Mouse (Mus musculus): Measurements from ENCODE around the gene Fam83e.

GRCm38 (mm10) chr7:45689800-45690199 is 31.2 kb upstream of the Fam83e start:
- TF ChIP-seq CTCF (IDR thresholded peaks at IDR 0.05; ENCODE audit: borderline replicate concordance, insufficient read depth, low read depth, low read length) (no peak), POLR2A (IDR thresholded peaks at IDR 0.05; ENCODE audit: borderline replicate concordance, insufficient read depth, low read length) (no peak)
